Mouse (Mus musculus) intestine, embryonic 16.5 days (tissue): ENCODE results near the gene Dlg1. TPM values are rescaled to one million over a fixed set of nuclear protein-coding genes. Genes with fewer than 3 reads are reported as not detected.

Source experiments
- ATAC-seq: fragments of 200-750 bp; cut with Nextera tagmentation; 2 replicates; pipeline ENCODE4 v1.8.0; 2017; ENCODE audit warnings: moderate TSS enrichment, moderate library complexity
- H3K27ac ChIP-seq: fragments of 300-500 bp; sonication (generic); 2 replicates; pipeline ENCODE4 v1.5.1; 2014; ENCODE audit warnings: mild to moderate bottlenecking, low read length
- H3K27me3 ChIP-seq: fragments of 300-500 bp; sonication (generic); replicated peaks from 2 replicates; pipeline ENCODE4 v1.6.1; 2014; ENCODE audit warnings: low read length, control low read depth, mixed read lengths; ENCODE audit not compliant: control insufficient read depth, insufficient read depth
- H3K36me3 ChIP-seq: fragments of 300-500 bp; sonication (generic); 2 replicates; pipeline ENCODE4 v1.6.1; 2014; ENCODE audit warnings: low read length, control low read depth; ENCODE audit not compliant: control insufficient read depth, insufficient read depth
- H3K4me1 ChIP-seq: fragments of 300-500 bp; sonication (generic); 2 replicates; pipeline ENCODE4 v1.6.1; 2014; ENCODE audit warnings: low read length, control low read depth, mixed read lengths; ENCODE audit not compliant: control insufficient read depth, insufficient read depth
- H3K4me2 ChIP-seq: fragments of 300-500 bp; sonication (generic); 2 replicates; pipeline ENCODE4 v1.6.1; 2014; ENCODE audit warnings: low read depth, low read length, control low read depth
- H3K4me3 ChIP-seq: fragments of 300-500 bp; sonication (generic); 2 replicates; pipeline ENCODE4 v1.5.1; 2014; ENCODE audit warnings: mild to moderate bottlenecking, low read length
- H3K9ac ChIP-seq: fragments of 300-500 bp; sonication (generic); 2 replicates; pipeline ENCODE4 v1.6.1; 2014; ENCODE audit warnings: low read depth, low read length
- H3K9me3 ChIP-seq: fragments of 300-500 bp; sonication (generic); 2 replicates; pipeline ENCODE4 v1.6.1; 2016; ENCODE audit warnings: low read length, control low read depth; ENCODE audit not compliant: control insufficient read depth
- WGBS: fragments of 180-500 bp; shearing (Covaris S2); extraction: QIAGEN DNeasy Blood & Tissue Kit; methylation state at CpG from one replicate; pipeline ENCODE4 v1.1.7; 2014; 5-methylcytosine and 5-hydroxymethylcytosine counted together
- polyA plus RNA-seq: library from polyadenylated mRNA; unstranded; fragments of >200 nt; fragmentation: Nextera tagmentation; extraction: Ambion mirVana; gene quantifications from 2 replicates; pipeline ENCODE4 v1.2.1, GENCODE M21; 2015

The Dlg1 gene
- polyA plus RNA-seq, 1 experiment from 2014 or later, result 14.1 TPM

- Histone ChIP-seq H3K9me3 (no peaks in the 10 kb centered on the region), H3K4me3 (no peak overlapping the region), H3K4me1 (no peaks in the 10 kb centered on the region), H3K27me3 (no peaks in the 10 kb centered on the region), H3K9ac (no peak overlapping the region), H3K36me3 (no peaks in the 10 kb centered on the region), H3K4me2 (no peak overlapping the region), H3K27ac (no peak overlapping the region)
- 93% methylated on average over 3 of the region's 3 CpGs for WGBS
- no peak for ATAC-seq
Measured at GRCm38 (mm10) chr16:31844246-31844645, 181.0 kb downstream of the Dlg1 start.

- H3K27ac ChIP-seq, result no peak overlapping the region
- H3K4me3 ChIP-seq, result no peak overlapping the region
- H3K9ac ChIP-seq, result no peak overlapping the region
- 84% methylated on average over 10 of the region's 10 CpGs for WGBS
- no peaks in the 10 kb centered on the region for H3K27me3 ChIP-seq
- ATAC-seq, result no peak
- no peak overlapping the region for H3K4me2 ChIP-seq
- H3K36me3 ChIP-seq, result no peaks in the 10 kb centered on the region
- no peaks in the 10 kb centered on the region for H3K4me1 ChIP-seq
- H3K9me3 ChIP-seq, result no peaks in the 10 kb centered on the region
Measured at GRCm38 (mm10) chr16:31846763-31847162, 183.5 kb downstream of the Dlg1 start.

GRCm38 (mm10) chr16:31863920-31864319 lies 200.7 kb downstream of the Dlg1 start:
- Histone ChIP-seq H3K4me3 (no peak overlapping the region), H3K27ac (no peak overlapping the region), H3K9ac (no peak overlapping the region), H3K4me2 (no peak overlapping the region), H3K36me3 (peaks cover 19% of the 10 kb centered on the region; the same call in 1 of the 2 replicates), H3K27me3 (no peaks in the 10 kb centered on the region), H3K4me1 (no peaks in the 10 kb centered on the region), H3K9me3 (no peaks in the 10 kb centered on the region)
- 70% methylated on average over 5 of the region's 5 CpGs for WGBS
- ATAC-seq, result no peak

GRCm38 (mm10) chr16:31865242-31865641 lies 202.0 kb downstream of the Dlg1 start:
- Histone ChIP-seq H3K27ac (no peak overlapping the region), H3K9ac (no peak overlapping the region), H3K27me3 (no peaks in the 10 kb centered on the region), H3K4me2 (no peak overlapping the region), H3K9me3 (no peaks in the 10 kb centered on the region), H3K4me1 (no peaks in the 10 kb centered on the region), H3K36me3 (peaks cover 17% of the 10 kb centered on the region; the same call in 1 of the 2 replicates), H3K4me3 (no peak overlapping the region)
- ATAC-seq, result no peak
- WGBS, result 86% methylated on average over 3 of the region's 3 CpGs

GRCm38 (mm10) chr16:31866911-31867310 lies 203.7 kb downstream of the Dlg1 start:
- no peak overlapping the region for H3K9ac ChIP-seq
- no peaks in the 10 kb centered on the region for H3K27me3 ChIP-seq
- no peak overlapping the region for H3K27ac ChIP-seq
- H3K4me1 ChIP-seq, result no peaks in the 10 kb centered on the region
- no peak for ATAC-seq
- H3K36me3 ChIP-seq, result 0 out of 2 replicates have a peak, but pooled peaks cover 8% of the 10 kb centered on the region
- H3K4me3 ChIP-seq, result no peak overlapping the region
- no peak overlapping the region for H3K4me2 ChIP-seq
- no peaks in the 10 kb centered on the region for H3K9me3 ChIP-seq
- WGBS, result 88% methylated on average over 3 of the region's 3 CpGs

GRCm38 (mm10) chr16:31867736-31868135 lies 204.5 kb downstream of the Dlg1 start:
- no peaks in the 10 kb centered on the region for H3K27me3 ChIP-seq
- no peak overlapping the region for H3K27ac ChIP-seq
- H3K4me1 ChIP-seq, result no peaks in the 10 kb centered on the region
- no peak overlapping the region for H3K4me2 ChIP-seq
- H3K9ac ChIP-seq, result no peak overlapping the region
- H3K4me3 ChIP-seq, result no peak overlapping the region
- no peaks in the 10 kb centered on the region for H3K9me3 ChIP-seq
- peaks cover 10% of the 10 kb centered on the region; the same call in 1 of the 2 replicates for H3K36me3 ChIP-seq
- WGBS, result 78% methylated on average over 4 of the region's 4 CpGs
- no peak for ATAC-seq

- H3K4me2 ChIP-seq, result no peak overlapping the region
- no peaks in the 10 kb centered on the region for H3K9me3 ChIP-seq
- no peaks in the 10 kb centered on the region for H3K27me3 ChIP-seq
- peaks cover 2% of the 10 kb centered on the region; the same call in 1 of the 2 replicates for H3K36me3 ChIP-seq
- no peak for ATAC-seq
- no peak overlapping the region for H3K9ac ChIP-seq
- 92% methylated on average over 8 of the region's 8 CpGs for WGBS
- no peaks in the 10 kb centered on the region for H3K4me1 ChIP-seq
- no peak overlapping the region for H3K27ac ChIP-seq
- H3K4me3 ChIP-seq, result no peak overlapping the region
Measured at GRCm38 (mm10) chr16:31873721-31874120, 210.5 kb downstream of the Dlg1 start.

- Histone ChIP-seq H3K4me2 (no peak overlapping the region), H3K27me3 (no peaks in the 10 kb centered on the region), H3K4me3 (no peak overlapping the region), H3K9me3 (no peaks in the 10 kb centered on the region), H3K36me3 (peaks cover 2% of the 10 kb centered on the region; the same call in 1 of the 2 replicates), H3K4me1 (no peaks in the 10 kb centered on the region), H3K27ac (no peak overlapping the region), H3K9ac (no peak overlapping the region)
- 90% methylated on average over 4 of the region's 4 CpGs for WGBS
- ATAC-seq, result no peak
Measured at GRCm38 (mm10) chr16:31875391-31875790, 212.1 kb downstream of the Dlg1 start.

GRCm38 (mm10) chr16:31876386-31876785 lies 213.1 kb downstream of the Dlg1 start:
- Histone ChIP-seq H3K36me3 (peaks cover 2% of the 10 kb centered on the region; the same call in 1 of the 2 replicates), H3K27ac (no peak overlapping the region), H3K9ac (no peak overlapping the region), H3K4me3 (no peak overlapping the region), H3K9me3 (no peaks in the 10 kb centered on the region), H3K4me2 (no peak overlapping the region), H3K4me1 (no peaks in the 10 kb centered on the region), H3K27me3 (no peaks in the 10 kb centered on the region)
- no peak for ATAC-seq
- WGBS, result 80% methylated on average over 10 of the region's 10 CpGs

GRCm38 (mm10) chr16:31878052-31878451 lies 214.8 kb downstream of the Dlg1 start:
- Histone ChIP-seq H3K9me3 (no peaks in the 10 kb centered on the region), H3K4me2 (no peak overlapping the region), H3K4me1 (no peaks in the 10 kb centered on the region), H3K9ac (no peak overlapping the region), H3K27ac (no peak overlapping the region), H3K4me3 (no peak overlapping the region), H3K27me3 (no peaks in the 10 kb centered on the region), H3K36me3 (no peaks in the 10 kb centered on the region)
- 59% methylated on average over 6 of the region's 6 CpGs for WGBS
- ATAC-seq, result no peak
